In genomic region chr2:143806140-143806923, GRCm38 (mm10) we compare ENCODE assay signal across 12 mouse cellular contexts. TPM values are rescaled to one million over a fixed set of nuclear protein-coding genes. Genes with fewer than 3 reads are reported as not detected.
DNase-seq lines count a peak whose midpoint lies in the region; ATAC-seq lines count a peak whose summit lies in the region.
"Had no signal": no experiment of that assay in that cellular context is flagged by ENCODE, and none has a peak within 500 bp of the region (broad histone marks: within the 10 kb centered on the region; RNA-seq: fewer than 3 reads in every experiment).

No protein-coding gene starts in this region.

- no peak overlapping the region for H3K9ac ChIP-seq in heart, embryonic 13.5 days
- H3K9ac ChIP-seq in limb, embryonic 13.5 days: no peak overlapping the region
- H3K9ac ChIP-seq: liver, embryonic 13.5 days had no signal

- peaks cover 7% of the 10 kb centered on the region for H3K4me1 ChIP-seq in heart, embryonic 13.5 days
- no peaks in the 10 kb centered on the region for H3K4me1 ChIP-seq in limb, embryonic 13.5 days
- H3K4me1 ChIP-seq: liver, embryonic 13.5 days had no signal

- H3K4me2 ChIP-seq in heart, embryonic 13.5 days: peak overlapping the region; percentile 42
- no peak overlapping the region for H3K4me2 ChIP-seq in limb, embryonic 13.5 days (replicated peaks)
- H3K4me2 ChIP-seq: liver, embryonic 13.5 days had no signal

- DNase-seq in heart, postnatal 14 days: no peak
- peak; percentile 15 for DNase-seq in retina, embryonic 14.5 days (ENCODE audit: low spot score)
- DNase-seq in retina, postnatal 1 day: no peak
- no peak for DNase-seq in MN1 (ENCODE audit: low spot score)
- DNase-seq in layer of hippocampus, adult 9-10 months (ENCODE audit: low spot score): no peak
- DNase-seq: gastrocnemius, postnatal 36 days; liver, embryonic 13.5 days had no signal

- ATAC-seq in heart, embryonic 13.5 days (ENCODE audit: extremely low read depth, insufficient number of reproducible peaks, low FRiP score, low TSS enrichment): no peak
- ATAC-seq in limb, embryonic 13.5 days (ENCODE audit: low FRiP score, low read depth): peak; percentile 57; the same call in 1 of the 2 replicates
- no peak for ATAC-seq in frontal cortex, adult (ENCODE audit: low TSS enrichment)
- ATAC-seq: CD4-positive, CD25-positive, alpha-beta regulatory T cell, adult 4 months had no signal

- no peaks in the 10 kb centered on the region for H3K36me3 ChIP-seq in heart, embryonic 13.5 days
- H3K36me3 ChIP-seq in limb, embryonic 13.5 days: no peaks in the 10 kb centered on the region
- H3K36me3 ChIP-seq: liver, embryonic 13.5 days had no signal

- intact Hi-C loops in heart, postnatal 14 days (cut with DNase I): no loop called here

- H3K9me3 ChIP-seq in heart, embryonic 13.5 days: no peaks in the 10 kb centered on the region
- no peaks in the 10 kb centered on the region for H3K9me3 ChIP-seq in limb, embryonic 13.5 days
- H3K9me3 ChIP-seq: liver, embryonic 13.5 days had no signal

- H3K4me3 ChIP-seq in heart, embryonic 13.5 days: no peak overlapping the region
- H3K4me3 ChIP-seq in limb, embryonic 13.5 days: no peak overlapping the region
- H3K4me3 ChIP-seq: erythroblast, embryonic 14.5 days; liver, embryonic 13.5 days had no signal

- H3K27me3 ChIP-seq in heart, embryonic 13.5 days (replicated peaks): no peaks in the 10 kb centered on the region
- no peaks in the 10 kb centered on the region for H3K27me3 ChIP-seq in limb, embryonic 13.5 days
- H3K27me3 ChIP-seq: liver, embryonic 13.5 days had no signal

- WGBS in heart, embryonic 13.5 days: 52% methylated on average over 15 of the region's 15 CpGs
- 64% methylated on average over 15 of the region's 15 CpGs for WGBS in limb, embryonic 13.5 days

- H3K27ac ChIP-seq in heart, embryonic 13.5 days (replicated peaks): no peak overlapping the region
- H3K27ac ChIP-seq in limb, embryonic 13.5 days: no peak overlapping the region
- H3K27ac ChIP-seq: liver, embryonic 13.5 days had no signal

RNA-seq across cellular contexts. Expression of gene Bfsp1, which starts 56.6 kb away (rescaled TPM):
- 1.5 and 1.8 TPM in 2 replicates for polyA plus RNA-seq in heart, embryonic 13.5 days (2015; fragmentation: Nextera tagmentation; extraction: Ambion mirVana)
- under 1 TPM; 0.27 to 0.38 TPM for total RNA-seq in heart, postnatal 14 days (2021)
- polyA plus RNA-seq in limb, embryonic 13.5 days (2015; fragmentation: Nextera tagmentation; extraction: Ambion mirVana): 2.4 and 2.6 TPM in 2 replicates
- polyA plus RNA-seq: CD4-positive, CD25-positive, alpha-beta regulatory T cell, adult 4 months; erythroblast, embryonic 14.5 days had no signal
